Mouse (Mus musculus): ENCODE measurements around the gene Allc.

Gene Allc

DNA sequence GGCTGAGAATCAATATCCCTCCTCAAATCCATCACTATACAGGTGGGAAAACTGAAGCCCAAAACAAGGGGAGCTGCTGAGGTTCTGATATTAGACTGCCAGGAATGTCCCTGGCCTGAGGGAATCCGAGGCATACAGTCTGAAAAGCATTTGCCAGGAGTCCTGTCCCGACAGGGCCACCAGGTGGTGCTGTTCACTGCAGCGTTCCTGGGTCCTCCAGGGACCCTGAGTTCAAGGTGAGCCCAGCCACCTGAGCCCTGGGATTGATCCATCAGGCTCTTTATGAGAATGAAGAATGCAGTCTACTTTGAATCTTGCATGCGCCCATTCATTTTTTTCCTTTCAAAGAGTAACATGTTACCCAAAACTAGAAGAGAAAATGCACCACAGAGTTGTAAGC is 3.2 kb downstream of the Allc start:
- DNase-seq (ENCODE audit: low spot score) = no peak

GRCm38 (mm10) chr12:28578147-28578546 is 4.2 kb downstream of the Allc start:
- DNase-seq (ENCODE audit: low spot score) = no peak

- DNase-seq (ENCODE audit: low spot score) = no peak
These were observed 6.8 kb downstream of the Allc start for GRCm38 (mm10) chr12:28575366-28576070.

- no peak for DNase-seq (ENCODE audit: low spot score)
These were observed 10.1 kb downstream of the Allc start for GRCm38 (mm10) chr12:28572241-28572640.

GRCm38 (mm10) chr12:28552299-28552698 is 30.0 kb downstream of the Allc start, which contains the start of gene Dcdc2c:
Dcdc2c (minus strand) TSS chr12:28552399.
- no peak for DNase-seq (ENCODE audit: low spot score)

- no peak for DNase-seq (ENCODE audit: low spot score)
These were observed 30.5 kb downstream of the Allc start for GRCm38 (mm10) chr12:28551775-28552174.

- DNase-seq (ENCODE audit: low spot score) = no peak
These were observed 33.4 kb downstream of the Allc start for GRCm38 (mm10) chr12:28548887-28549286.

GRCm38 (mm10) chr12:28514264-28514775 is 68.0 kb downstream of the Allc start:
- DNase-seq (ENCODE audit: low spot score) = no peak

DNA sequence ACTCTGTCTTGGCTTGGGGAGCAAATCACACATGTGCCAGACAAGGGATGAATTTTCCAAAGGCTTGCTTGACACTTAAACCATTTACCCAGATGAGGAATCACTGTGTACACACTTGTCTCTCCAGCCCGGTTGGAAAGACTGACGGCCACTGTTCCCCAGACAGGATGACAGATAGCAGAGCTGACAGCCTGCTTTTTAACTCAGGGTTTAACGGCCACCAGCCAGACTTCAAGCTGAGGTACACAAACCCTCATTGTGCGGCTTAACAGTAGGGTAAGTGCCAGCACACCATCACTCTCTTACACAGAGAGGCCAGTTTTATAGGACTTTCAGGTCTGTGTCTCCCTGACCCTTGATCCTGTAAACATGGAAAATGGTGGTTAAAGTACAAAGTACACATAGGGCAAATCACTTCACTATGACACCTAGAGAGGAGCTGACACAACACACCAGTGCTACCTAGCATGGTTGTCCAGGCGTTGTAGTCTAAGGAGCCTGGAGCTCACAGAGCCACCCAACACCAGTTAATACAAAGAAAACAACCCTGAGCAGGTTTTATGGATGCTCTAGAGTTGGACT is 72.5 kb downstream of the Allc start:
- DNase-seq (ENCODE audit: low spot score) = no peak
